Mouse (Mus musculus): ENCODE measurements around the gene Dennd4a. TPM values are rescaled to one million over a fixed set of nuclear protein-coding genes. Genes with fewer than 3 reads are reported as not detected.

Dennd4a gene
- total and polyA plus RNA-seq, 3 experiments, result 22.6 to 41.1 (median 37.1) TPM

GRCm38 (mm10) chr9:64938535-64938934 is 127.4 kb downstream of the Dennd4a start:
- Histone ChIP-seq H3K9ac (ENCODE audit: insufficient read depth, low read depth) (no peak overlapping the region), H3K27ac (ENCODE audit: insufficient read depth, low read depth) (no peak overlapping the region), H3K9me3 (replicated peaks; ENCODE audit: low read length) (no peaks in the 10 kb centered on the region), H3K79me2 (replicated peaks; ENCODE audit: control insufficient read depth, extremely low read depth, insufficient read depth, poor library complexity, severe bottlenecking) (no peaks in the 10 kb centered on the region), H3K4me1 (ENCODE audit: control insufficient read depth in 1 of 2, insufficient read depth in 2 of 2) (peaks cover 5 to 14% of the 10 kb centered on the region in 2 experiments; a peak in 3 of 4 replicates), H3K4me2 (ENCODE audit: insufficient read depth, low read depth, poor library complexity, severe bottlenecking) (no peak overlapping the region), H3K27me3 (replicated peaks) (peaks cover 6% of the 10 kb centered on the region), H3K36me3 (replicated peaks in 1 of 2; ENCODE audit: control insufficient read depth in 1 of 2, insufficient read depth in 1 of 2, low read length in 1 of 2) (no peaks in the 10 kb centered on the region), H3K4me3 (replicated peaks in 1 of 3; ENCODE audit: low read depth in 2 of 3, low read length in 2 of 3, poor library complexity in 1 of 3) (no peak overlapping the region)
- no peak for DNase-seq (ENCODE audit: extremely low read depth)
- in situ Hi-C loops (cut with MboI; ENCODE audit: low pct_ligation_motif_present, low pct_unique_long_range_greater_than_20kb, low sequenced_read_pairs) (loop anchor here (25.0 kb wide), 1 partner anchor 626 kb away; no protein-coding TSS in a partner anchor), dilution Hi-C loops (cut with MboI; ENCODE audit: extremely low pct_ligation_motif_present, extremely low pct_unique_long_range_greater_than_20kb, low sequenced_read_pairs) (no loop called here)
- TF ChIP-seq MAZ (IDR thresholded peaks at IDR 0.05; ENCODE audit: low read depth, low read length) (no peak), MYC (IDR thresholded peaks at IDR 0.05; ENCODE audit: low read depth, low read length) (no peak), USF2 (conservative IDR thresholded peaks at IDR 0.05; ENCODE audit: low read depth, low read length) (no peak)

GRCm38 (mm10) chr9:64939281-64939680 is 128.1 kb downstream of the Dennd4a start:
- Histone ChIP-seq H3K9me3 (replicated peaks; ENCODE audit: low read length) (no peaks in the 10 kb centered on the region), H3K27me3 (replicated peaks) (peaks cover 6% of the 10 kb centered on the region), H3K4me2 (ENCODE audit: insufficient read depth, low read depth, poor library complexity, severe bottlenecking) (no peak overlapping the region), H3K4me3 (replicated peaks in 1 of 3; ENCODE audit: low read depth in 2 of 3, low read length in 2 of 3, poor library complexity in 1 of 3) (no peak overlapping the region), H3K36me3 (replicated peaks in 1 of 2; ENCODE audit: control insufficient read depth in 1 of 2, insufficient read depth in 1 of 2, low read length in 1 of 2) (no peaks in the 10 kb centered on the region), H3K4me1 (ENCODE audit: control insufficient read depth in 1 of 2, insufficient read depth in 2 of 2) (peaks cover 5 to 11% of the 10 kb centered on the region in 2 experiments; a peak in 3 of 4 replicates), H3K9ac (ENCODE audit: insufficient read depth, low read depth) (no peak overlapping the region), H3K79me2 (replicated peaks; ENCODE audit: control insufficient read depth, extremely low read depth, insufficient read depth, poor library complexity, severe bottlenecking) (no peaks in the 10 kb centered on the region), H3K27ac (ENCODE audit: insufficient read depth, low read depth) (no peak overlapping the region)
- dilution Hi-C loops (cut with MboI; ENCODE audit: extremely low pct_ligation_motif_present, extremely low pct_unique_long_range_greater_than_20kb, low sequenced_read_pairs) (no loop called here), in situ Hi-C loops (cut with MboI; ENCODE audit: low pct_ligation_motif_present, low pct_unique_long_range_greater_than_20kb, low sequenced_read_pairs) (loop anchor here (25.0 kb wide), 1 partner anchor 627 kb away; no protein-coding TSS in a partner anchor)
- no peak for DNase-seq (ENCODE audit: extremely low read depth)
- TF ChIP-seq CTCF (conservative IDR thresholded peaks at IDR 0.05 in 1 of 2, IDR thresholded peaks at IDR 0.05 in 1 of 2; ENCODE audit: low read depth in 2 of 2, low read length in 2 of 2), result no peak
- TF ChIP-seq ELF1 (IDR thresholded peaks at IDR 0.05; ENCODE audit: low read depth, low read length), result no peak
- no peak for TF ChIP-seq KAT2A (IDR thresholded peaks at IDR 0.05; ENCODE audit: insufficient replicate concordance, low read length)
- TF ChIP-seq ZKSCAN1 (IDR thresholded peaks at IDR 0.05; ENCODE audit: borderline replicate concordance, low read depth, low read length), result no peak
- no peak for TF ChIP-seq MAX (IDR thresholded peaks at IDR 0.05; ENCODE audit: low read length)
- no peak for TF ChIP-seq RAD21 (IDR thresholded peaks at IDR 0.05; ENCODE audit: low read depth, low read length)
- no peak for TF ChIP-seq RCOR1 (conservative IDR thresholded peaks at IDR 0.05; ENCODE audit: low read depth, low read length)
- no peak for TF ChIP-seq HCFC1 (IDR thresholded peaks at IDR 0.05; ENCODE audit: low read depth, low read length)
- no peak for TF ChIP-seq USF1 (IDR thresholded peaks at IDR 0.05; ENCODE audit: low read depth, low read length)
- no peak for TF ChIP-seq ZNF384 (IDR thresholded peaks at IDR 0.05; ENCODE audit: low read depth, low read length)

GRCm38 (mm10) chr9:64939790-64940189 is 128.7 kb downstream of the Dennd4a start:
- no peak for DNase-seq (ENCODE audit: extremely low read depth)
- dilution Hi-C loops (cut with MboI; ENCODE audit: extremely low pct_ligation_motif_present, extremely low pct_unique_long_range_greater_than_20kb, low sequenced_read_pairs) (no loop called here), in situ Hi-C loops (cut with MboI; ENCODE audit: low pct_ligation_motif_present, low pct_unique_long_range_greater_than_20kb, low sequenced_read_pairs) (loop anchor here (25.0 kb wide), 1 partner anchor 627 kb away; no protein-coding TSS in a partner anchor)

More at GRCm38 (mm10) chr9:64939790-64940189, 128.7 kb downstream of the Dennd4a start:
- no peaks in the 10 kb centered on the region for H3K9me3 ChIP-seq (replicated peaks; ENCODE audit: low read length)
- H3K4me1 ChIP-seq (ENCODE audit: control insufficient read depth in 1 of 2, insufficient read depth in 2 of 2), result peaks cover 5 to 11% of the 10 kb centered on the region in 2 experiments; a peak in 3 of 4 replicates
- no peak overlapping the region for H3K4me2 ChIP-seq (ENCODE audit: insufficient read depth, low read depth, poor library complexity, severe bottlenecking)
- TF ChIP-seq IRF4 (IDR thresholded peaks at IDR 0.05; ENCODE audit: low read depth, low read length) (no peak), CTCF (conservative IDR thresholded peaks at IDR 0.05 in 1 of 2, IDR thresholded peaks at IDR 0.05 in 1 of 2; ENCODE audit: low read depth in 2 of 2, low read length in 2 of 2) (peak in 1 of 2 experiments; percentile 43; a peak in 2 of 4 replicates)
- H3K4me3 ChIP-seq (replicated peaks in 1 of 3; ENCODE audit: low read depth in 2 of 3, low read length in 2 of 3, poor library complexity in 1 of 3), result no peak overlapping the region
- no peaks in the 10 kb centered on the region for H3K79me2 ChIP-seq (replicated peaks; ENCODE audit: control insufficient read depth, extremely low read depth, insufficient read depth, poor library complexity, severe bottlenecking)
- peaks cover 9% of the 10 kb centered on the region for H3K27me3 ChIP-seq (replicated peaks)
- no peaks in the 10 kb centered on the region for H3K36me3 ChIP-seq (replicated peaks in 1 of 2; ENCODE audit: control insufficient read depth in 1 of 2, insufficient read depth in 1 of 2, low read length in 1 of 2)
- no peak overlapping the region for H3K27ac ChIP-seq (ENCODE audit: insufficient read depth, low read depth)
- no peak overlapping the region for H3K9ac ChIP-seq (ENCODE audit: insufficient read depth, low read depth)

Data from CH12.LX (cell line).